Mouse (Mus musculus): ENCODE measurements around the gene Vwa5b2.

Gene Vwa5b2

DNA sequence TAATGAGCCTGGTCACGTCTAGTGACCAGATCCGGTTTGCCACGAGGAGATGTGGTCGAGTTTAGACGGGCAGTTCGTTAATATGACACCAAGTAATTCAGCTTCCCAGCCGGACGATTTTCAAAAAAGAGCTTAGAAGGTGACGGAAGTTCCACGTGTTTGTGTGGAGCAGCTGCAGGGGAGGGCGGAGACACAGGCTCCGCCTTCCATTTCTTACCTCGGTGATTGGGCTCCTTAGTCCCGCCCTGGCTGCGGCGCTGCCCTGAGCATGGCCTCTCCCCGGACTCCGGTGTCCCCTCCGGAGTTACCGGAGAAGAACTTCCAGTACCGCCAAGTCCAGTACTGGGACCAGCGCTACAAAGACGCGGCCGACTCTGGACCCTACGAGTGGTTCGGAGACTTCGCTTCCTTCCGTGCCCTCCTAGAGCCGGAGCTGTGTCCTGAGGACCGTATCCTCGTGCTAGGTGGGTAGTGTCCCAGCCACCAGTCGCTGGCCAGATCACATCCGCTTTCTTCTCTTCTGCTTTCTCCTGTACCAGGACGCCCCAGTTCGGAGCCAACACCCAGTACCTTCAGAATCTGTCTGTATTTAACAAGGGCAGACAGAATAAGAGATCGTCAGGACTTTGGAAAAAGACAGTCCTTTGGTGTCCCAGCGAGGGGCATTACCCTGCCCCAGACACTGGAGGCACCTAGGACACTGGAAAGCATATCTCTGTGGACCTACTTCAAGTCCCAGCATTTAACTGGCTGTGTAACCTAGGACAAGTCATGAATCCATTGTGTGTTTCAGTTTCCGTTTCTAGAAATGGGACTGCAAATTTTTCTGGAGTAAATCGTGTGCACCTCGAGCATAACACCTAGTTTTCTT is 22.3 kb downstream of the Vwa5b2 start, which contains the start of the genes Eef1akmt4, Gm49333 and Alg3:
Eef1akmt4 (plus strand) TSS at position 237 of the 871 bp plus-strand sequence.
Gm49333 (plus strand) TSS at position 254 of the 871 bp plus-strand sequence.
Alg3 (minus strand) TSS at position 379 of the 871 bp plus-strand sequence.
- DNase-seq (ENCODE audit: low spot score) = peak; percentile 79

DNA sequence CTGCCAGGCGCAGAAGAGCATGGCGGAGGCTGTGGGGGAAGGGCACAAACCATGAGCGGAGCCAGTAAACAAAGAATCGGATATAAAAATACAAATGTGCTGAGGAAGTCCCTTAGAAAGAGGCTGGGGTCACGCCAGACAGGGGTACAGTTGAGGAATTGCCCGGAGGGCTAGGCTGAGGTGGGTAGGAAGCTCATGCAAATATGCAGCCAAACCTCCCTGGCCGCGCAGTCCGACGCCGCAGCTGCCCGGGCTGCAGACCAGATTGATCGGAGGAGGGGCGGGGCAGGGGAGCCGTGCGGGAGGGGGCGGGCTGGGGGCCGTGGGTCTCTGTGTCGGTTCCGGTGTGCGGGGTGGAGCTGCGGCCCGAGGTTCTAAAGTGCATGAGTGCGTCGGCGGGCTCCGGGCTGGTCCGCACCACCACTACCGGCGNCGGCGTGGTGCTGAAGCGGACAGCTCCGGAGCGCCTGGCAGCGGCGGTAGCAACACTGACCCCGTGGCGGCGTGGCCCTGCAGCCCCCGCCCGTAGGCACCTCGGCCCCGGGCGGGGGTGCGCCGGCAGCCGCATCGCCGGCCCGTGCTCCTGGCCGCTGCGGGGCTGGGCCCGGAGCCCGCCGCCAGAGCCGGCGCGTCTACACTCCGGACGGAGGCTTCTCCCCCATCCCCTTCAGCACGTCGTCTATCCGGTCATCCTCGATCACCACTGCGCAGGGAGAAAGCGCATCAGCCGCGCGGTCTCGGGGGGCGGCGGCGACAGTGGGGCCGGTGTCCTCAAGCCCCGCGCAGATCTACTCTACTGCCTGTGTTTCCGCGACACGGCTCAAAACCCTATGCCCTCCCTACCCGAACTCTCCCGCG is 30.5 kb downstream of the Vwa5b2 start:
- no peak for DNase-seq (ENCODE audit: low spot score)

DNA sequence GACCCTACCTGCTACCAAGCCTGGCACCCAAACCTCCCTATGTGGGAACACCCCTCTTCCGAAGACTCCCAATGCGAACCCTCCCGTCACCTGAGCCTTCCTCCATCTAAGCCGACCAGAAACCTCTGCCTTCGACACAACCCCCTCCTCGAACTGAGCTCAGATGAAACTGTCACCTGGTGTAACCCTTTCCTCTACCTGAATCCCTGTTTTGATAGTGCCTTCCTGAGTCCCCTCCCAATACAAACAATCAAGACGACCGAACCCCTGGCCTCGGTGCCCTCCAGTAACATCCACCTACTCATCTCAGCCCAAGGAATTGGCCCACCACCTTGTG is 31.1 kb downstream of the Vwa5b2 start:
- no peak for DNase-seq (ENCODE audit: low spot score)

DNA sequence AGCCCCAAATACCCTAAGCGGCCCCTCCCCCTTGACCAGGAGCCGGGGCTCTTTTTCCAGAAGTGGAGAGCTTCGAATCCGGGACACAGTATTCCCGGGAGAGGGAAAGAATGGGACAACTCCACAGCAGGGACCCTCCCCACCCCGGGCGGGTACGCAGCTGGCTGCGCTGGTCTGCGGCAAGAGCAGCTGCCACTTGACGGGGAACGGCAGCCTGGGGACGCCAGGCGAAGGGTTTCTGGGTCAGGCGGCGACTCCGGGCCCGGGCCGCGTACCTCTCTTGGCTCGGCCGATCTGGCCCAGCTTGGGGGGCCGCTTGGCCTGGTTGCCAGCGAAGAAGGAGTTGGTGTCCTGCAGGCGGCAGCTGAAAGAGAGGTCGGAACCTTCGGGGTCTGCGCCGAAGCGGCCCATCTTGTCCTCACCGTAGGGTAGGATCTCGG is 31.5 kb downstream of the Vwa5b2 start:
- no peak for DNase-seq (ENCODE audit: low spot score)

DNA sequence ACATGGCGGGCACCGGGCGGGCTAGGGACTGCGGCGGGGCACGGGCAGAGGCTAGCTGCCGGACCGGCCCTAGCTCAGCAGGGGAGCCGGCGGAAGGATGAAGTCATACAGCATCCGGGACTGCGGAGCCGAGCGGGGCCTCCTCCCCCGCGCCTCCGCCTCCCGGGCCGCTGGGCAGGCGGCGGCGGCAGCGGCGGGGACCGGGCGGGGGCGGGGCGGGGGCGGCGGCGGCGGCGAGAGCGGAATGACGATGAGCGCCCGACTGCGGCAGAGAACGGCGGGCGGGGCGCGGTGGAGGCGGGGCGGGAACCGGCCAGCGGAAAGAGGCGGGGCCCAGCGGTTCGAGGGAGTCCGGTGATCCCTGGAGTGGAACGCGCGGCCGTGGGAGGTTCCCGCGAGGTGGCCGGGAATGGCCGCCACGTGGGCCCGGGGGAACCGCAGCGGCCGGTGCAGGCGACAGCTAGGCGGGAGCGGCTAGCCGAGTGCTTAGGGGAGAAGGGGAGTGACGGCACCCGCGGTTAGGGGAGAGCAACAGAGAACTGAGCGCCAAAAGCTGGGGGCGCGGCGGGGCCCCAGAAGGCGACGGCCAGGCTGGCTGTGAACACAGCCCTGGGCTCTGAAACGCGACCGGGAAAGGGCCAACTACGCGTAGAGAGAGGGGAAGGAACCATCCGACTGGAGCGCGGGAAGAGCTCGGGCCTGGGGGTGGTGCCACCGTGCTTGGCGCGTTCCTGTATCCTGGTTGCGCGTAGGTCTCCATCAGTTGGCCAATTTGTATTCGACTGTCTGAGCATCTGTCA is 32.1 kb downstream of the Vwa5b2 start, which contains the start of gene Camk2n2:
Camk2n2 (minus strand) TSS at position 97 of the 800 bp plus-strand sequence.
- DNase-seq (ENCODE audit: low spot score) = no peak

DNA sequence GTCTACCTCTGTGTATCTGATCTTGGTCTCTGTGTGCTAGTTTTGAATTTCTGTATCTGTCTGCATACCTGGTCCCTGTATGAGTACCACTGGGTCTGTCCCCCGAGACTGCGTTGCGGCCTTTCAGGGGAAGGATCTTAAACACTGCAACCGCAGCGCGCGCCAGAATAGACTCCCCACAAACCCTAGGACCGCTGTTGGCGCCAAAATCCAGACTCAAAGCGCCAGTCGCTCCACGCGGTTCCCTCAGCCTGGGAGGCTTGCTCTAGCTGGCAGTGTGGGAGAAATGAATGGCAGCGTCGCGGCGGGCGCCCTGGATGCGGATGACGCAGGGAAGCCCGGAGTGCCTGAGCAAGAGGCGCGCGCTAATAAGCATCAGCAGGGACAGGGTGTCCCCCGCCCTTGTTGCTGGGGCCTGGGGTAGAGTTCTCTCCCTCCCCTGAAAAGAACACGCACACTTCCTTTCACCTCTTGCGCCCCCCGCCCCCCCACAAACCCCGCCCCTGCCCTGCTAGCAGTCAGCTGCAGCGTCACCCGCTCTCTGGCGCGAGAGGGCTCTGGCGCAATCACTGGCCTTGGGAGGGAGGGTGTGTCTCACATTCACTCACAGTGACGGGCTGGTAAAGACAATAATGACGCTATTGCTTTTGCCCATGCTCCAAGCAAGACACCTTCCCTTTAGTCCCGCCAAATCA is 32.9 kb downstream of the Vwa5b2 start:
- DNase-seq (ENCODE audit: low spot score) = peak; percentile 51

DNA sequence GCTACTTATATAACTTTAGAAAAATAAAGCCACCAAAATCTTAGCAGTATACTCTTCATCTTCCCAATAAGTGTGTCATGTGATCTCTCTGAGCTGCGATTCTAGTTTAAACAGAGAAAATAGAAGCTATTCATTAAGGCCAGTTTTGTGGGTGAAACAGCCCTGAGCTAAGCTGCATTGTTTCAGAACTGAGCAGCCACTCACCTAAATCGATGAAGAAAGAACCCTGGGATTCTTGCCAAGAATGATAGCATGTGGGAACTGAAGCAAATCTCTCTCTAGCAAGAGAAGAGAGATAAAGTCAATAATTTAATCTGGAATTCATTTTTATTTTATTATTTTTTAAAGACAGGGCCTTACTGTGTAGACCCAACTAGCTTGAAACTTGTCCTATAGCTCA is 33.9 kb downstream of the Vwa5b2 start:
- no peak for DNase-seq (ENCODE audit: low spot score)

DNA sequence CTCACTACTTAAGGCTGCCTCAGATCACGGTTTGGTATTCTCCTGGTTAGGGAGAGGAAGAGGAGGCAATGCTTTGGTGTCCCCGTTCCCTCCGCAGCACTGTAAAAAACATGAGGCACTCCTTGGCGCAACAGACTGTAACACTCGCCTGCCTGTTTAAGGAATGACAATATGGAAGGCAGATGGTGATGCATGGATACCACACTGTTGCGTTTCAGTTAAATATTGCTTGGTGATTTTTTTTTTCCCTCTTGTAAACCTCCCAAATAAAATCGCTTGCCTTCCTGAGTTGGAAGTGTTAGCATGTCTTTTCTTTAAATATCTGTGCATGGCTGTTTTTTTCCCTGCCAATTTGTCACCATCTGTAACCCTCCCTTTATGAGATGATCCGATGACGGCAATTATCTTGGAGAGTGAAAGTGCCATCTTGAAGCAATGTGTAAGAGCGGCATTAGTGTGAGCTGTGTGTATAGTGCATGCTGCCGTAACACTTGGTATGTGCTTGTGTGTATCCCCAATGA is 39.7 kb downstream of the Vwa5b2 start:
- peak; percentile 27 for DNase-seq (ENCODE audit: low spot score)

DNA sequence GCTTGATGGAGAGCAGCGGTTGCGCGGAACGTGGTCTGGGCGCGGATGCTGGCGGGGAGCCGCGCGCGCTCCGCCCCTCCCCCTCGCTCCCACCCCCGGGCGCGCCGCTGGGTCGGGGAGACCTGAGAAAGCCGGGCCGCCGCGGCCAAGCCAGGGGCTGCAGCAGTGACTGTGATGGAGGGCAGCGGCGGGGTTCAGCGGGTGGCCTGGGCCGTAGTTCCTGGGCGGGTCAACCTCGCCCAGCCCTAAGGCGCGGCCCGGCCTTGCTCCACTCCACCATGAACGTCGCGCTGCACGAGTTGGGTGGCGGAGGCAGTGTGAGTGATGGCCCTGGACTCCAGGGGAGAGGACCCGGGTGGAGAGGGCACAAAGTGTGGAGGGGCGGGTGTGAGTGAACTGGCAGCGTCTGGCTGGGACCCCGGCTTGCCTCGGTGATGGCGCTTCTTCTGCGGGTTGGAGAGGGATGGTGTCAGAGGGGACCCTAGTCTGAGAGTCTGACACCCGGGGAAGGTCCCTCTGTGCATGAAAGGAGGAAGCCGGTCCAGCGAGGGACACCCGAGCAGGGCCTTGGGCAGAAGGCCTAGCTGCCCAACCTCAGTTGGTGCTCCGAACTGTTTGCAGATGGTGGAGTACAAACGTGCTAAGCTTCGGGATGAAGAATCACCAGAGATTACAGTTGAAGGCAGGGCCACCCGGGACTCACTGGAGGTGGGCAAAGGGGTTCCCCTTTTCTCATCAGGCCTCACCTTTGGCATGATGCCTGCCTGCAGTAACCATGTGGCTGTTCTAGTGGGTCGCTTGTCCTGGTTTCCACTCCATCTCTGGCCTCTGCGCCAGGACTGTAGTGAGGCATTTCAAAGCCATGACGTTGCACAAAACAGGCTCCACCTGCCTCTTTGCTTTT is 40.7 kb downstream of the Vwa5b2 start, which contains the start of gene Ece2:
Ece2 (plus strand) TSS at position 98 of the 904 bp plus-strand sequence.
- DNase-seq (ENCODE audit: low spot score) = no peak

DNA sequence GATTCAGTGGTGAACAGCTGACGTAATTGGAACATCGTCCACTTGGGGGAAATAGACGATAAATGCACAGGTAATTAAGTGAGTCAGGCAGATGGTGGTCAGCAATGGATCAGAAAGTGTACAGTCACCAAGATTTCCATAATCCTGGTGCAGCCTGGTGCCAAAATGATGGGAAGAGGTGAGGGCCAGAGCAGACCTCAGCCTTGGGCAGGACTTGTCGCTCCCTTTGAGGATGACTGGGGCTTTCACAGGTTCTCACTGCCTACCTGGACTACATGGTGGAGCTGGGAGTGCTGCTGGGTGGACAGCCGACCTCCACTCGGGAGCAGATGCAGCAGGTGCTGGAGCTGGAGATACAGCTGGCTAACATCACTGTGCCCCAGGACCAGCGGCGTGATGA is 48.1 kb downstream of the Vwa5b2 start:
- no peak for DNase-seq (ENCODE audit: low spot score)

DNA sequence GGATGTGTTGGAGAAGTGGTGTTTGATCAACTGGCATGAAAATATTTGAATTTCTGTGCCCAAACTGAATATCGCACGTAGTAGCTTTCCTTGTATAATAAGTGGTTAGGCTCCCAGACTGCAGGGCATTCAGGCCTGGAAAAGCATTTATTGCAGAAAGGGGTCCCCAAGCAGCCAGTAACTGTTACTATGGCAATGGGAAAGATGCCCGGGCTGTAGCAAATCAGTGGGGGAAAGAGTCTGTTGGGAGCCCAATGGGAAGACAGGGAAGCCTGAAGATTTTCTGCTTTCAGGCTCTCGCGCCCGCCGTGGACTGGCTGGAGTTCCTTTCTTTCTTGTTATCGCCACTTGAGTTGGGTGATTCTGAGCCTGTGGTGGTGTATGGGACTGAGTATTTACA is 49.1 kb downstream of the Vwa5b2 start:
- peak; percentile 57 for DNase-seq (ENCODE audit: low spot score)

DNA sequence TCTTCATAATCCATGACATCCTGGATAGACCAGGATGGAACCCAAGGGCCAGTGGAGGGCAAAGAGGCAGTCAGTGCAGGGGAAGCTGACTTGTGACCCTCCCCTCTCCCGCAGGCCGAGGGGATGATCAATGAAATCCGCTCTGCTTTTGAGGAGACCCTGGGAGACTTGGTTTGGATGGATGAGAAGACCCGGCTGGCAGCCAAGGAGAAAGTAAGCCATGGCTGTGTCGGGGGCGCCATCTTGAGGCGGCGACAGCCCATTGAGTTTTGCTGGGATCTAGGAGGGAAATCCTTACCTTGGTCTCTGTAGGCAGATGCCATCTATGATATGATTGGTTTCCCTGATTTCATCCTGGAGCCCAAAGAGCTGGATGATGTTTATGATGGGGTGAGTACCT is 52.9 kb downstream of the Vwa5b2 start:
- DNase-seq (ENCODE audit: low spot score) = peak; percentile 79

DNA sequence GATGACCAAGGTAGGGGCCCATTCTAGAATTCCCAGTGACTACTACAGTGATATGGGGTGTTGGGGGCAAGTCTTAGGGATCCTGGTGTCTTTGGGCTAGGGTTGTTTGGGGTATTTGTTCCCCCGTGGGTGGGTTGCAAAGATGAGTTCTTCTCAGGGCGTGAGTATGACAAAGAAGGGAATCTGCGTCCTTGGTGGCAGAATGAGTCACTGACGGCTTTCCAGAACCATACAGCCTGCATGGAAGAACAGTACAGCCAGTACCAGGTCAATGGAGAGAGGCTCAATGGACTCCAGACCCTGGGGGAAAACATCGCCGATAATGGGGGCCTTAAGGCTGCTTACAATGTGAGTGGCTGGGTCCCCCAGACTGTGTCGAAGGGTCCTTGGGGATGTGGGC is 54.6 kb downstream of the Vwa5b2 start:
- DNase-seq (ENCODE audit: low spot score) = no peak

DNA sequence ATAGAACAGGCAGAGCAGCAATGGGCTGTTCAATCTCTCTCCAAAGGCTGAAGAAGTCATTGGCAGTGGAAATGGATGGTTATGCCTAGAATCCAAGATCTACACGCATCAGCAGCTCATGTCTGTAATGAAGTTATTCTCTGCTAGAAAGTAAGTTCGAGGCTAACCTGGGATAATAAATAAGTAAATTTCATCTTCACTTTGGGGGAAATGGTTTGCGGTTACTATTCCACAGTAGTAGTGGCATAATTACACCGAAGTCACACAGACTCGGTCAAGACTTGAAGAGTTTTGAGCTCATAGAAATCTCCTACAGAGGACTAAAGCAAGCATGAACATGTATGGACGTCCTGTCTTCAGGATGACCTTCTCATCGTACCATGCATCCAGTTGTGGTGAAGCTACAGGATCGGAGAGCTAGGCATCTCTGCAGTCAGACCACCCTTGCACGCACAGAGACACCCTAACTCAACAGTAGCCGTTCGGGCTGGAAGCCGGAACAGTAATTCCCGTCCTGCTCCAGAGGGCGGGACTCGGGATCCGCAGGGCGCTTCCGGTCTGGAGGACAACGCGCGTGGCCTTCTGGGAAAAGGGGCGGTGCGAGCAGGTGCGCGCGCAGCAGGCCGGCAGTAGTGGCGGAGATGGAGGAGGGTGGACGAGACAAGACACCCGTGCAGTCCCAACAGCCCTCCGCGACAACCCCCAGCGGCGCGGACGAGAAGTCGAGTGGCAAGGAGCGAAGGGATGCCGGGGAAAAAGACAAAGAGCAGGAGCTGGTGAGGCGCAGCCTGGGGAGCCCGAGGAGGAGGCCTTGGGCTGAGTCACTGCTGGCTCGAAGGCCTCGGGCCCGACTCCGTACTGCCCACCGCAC is 62.0 kb downstream of the Vwa5b2 start, which contains the start of gene Psmd2:
Psmd2 (plus strand) TSS at position 577 of the 871 bp plus-strand sequence.
- DNase-seq (ENCODE audit: low spot score) = peak; percentile 96

DNA sequence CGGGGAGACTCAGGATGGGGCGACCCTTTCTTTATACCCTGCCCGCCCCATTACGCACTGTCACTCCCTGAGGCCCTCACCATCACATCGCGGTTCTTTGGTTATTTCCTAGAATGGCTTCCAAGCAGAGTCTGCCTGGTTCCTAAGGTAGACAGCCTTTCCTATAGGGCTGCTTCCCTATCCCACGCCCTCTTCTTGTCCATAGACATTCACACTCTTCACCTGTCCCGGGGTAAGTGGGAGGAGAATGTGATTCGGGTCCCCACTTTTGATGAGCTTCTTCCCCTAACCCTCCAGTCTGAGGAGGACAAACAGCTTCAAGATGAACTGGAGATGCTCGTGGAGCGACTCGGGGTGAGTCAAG is 62.7 kb downstream of the Vwa5b2 start:
- no peak for DNase-seq (ENCODE audit: low spot score)

DNA sequence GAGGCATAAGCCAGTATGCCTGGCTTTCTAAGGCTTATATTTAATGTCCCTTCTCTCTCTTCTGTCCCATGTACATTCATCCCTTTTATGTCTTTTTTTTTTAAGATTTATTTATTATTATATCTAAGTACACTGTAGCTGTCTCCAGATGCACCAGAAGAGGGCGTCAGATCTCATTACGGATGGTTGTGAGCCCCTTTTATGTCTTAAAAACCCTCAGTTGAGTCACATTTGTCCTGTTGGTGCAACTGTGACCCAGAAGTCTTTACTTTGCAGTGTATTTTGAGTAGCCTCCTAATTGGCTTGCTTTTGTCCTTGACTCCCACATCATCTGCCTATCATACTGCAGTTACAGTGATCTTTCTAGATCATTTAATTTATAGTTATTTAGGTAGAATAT is 64.0 kb downstream of the Vwa5b2 start:
- DNase-seq (ENCODE audit: low spot score) = no peak

All from layer of hippocampus, adult 11-12 months (tissue).